Mouse (Mus musculus): ENCODE results near the gene Ceacam2.
"Not testable (repeated sequence)": the region's sequence is repeated elsewhere in the genome, so short reads cannot be mapped to it uniquely, and the experiment has no call there.

Ceacam2 gene

GRCm38 (mm10) chr7:25483133-25483735, 56.4 kb downstream of the Ceacam2 start:
- DNase-seq: no peak

GRCm38 (mm10) chr7:25480791-25481190, 58.9 kb downstream of the Ceacam2 start:
- DNase-seq: not testable (repeated sequence)

GRCm38 (mm10) chr7:25479440-25479839, 60.2 kb downstream of the Ceacam2 start:
- DNase-seq: no peak

- not testable (repeated sequence) for DNase-seq
Observed at GRCm38 (mm10) chr7:25477752-25478093, 61.9 kb downstream of the Ceacam2 start.

GRCm38 (mm10) chr7:25477091-25477751, 62.4 kb downstream of the Ceacam2 start, which contains the start of gene Ceacam1:
TSS of gene Ceacam1 (minus strand) at chr7:25477603.
- DNase-seq: not testable (repeated sequence)

GRCm38 (mm10) chr7:25471821-25472220, 67.8 kb downstream of the Ceacam2 start:
- DNase-seq: not testable (repeated sequence)
